Mouse (Mus musculus) forebrain, embryonic 15.5 days (tissue): ENCODE results near the gene Plagl2. TPM values are rescaled to one million over a fixed set of nuclear protein-coding genes. Genes with fewer than 3 reads are reported as not detected.
A peak's percentile ranks its signal among the peaks of the same experiment; 100 is the strongest.

Experiments
- ATAC-seq: fragments of 200-750 bp; cut with Nextera tagmentation; replicated peaks from 2 replicates; pipeline ENCODE4 v1.8.0; 2017; ENCODE audit warnings: mild to moderate bottlenecking, moderate TSS enrichment, moderate library complexity
- H3K27ac ChIP-seq: fragments of 300-500 bp; sonication (generic); replicated peaks from 2 replicates; pipeline ENCODE4 v1.5.1; 2015; ENCODE audit warnings: mild to moderate bottlenecking, inconsistent platforms
- H3K27me3 ChIP-seq: fragments of 300-500 bp; sonication (generic); 2 replicates; pipeline ENCODE4 v1.6.1; 2015; ENCODE audit warnings: inconsistent platforms
- H3K36me3 ChIP-seq: fragments of 300-500 bp; sonication (generic); 2 replicates; pipeline ENCODE4 v1.6.1; 2015; ENCODE audit warnings: mild to moderate bottlenecking, inconsistent platforms
- H3K4me1 ChIP-seq: fragments of 300-500 bp; sonication (generic); 2 replicates; pipeline ENCODE4 v1.6.1; 2015; ENCODE audit warnings: inconsistent platforms
- H3K4me2 ChIP-seq: fragments of 300-500 bp; sonication (generic); replicated peaks from 2 replicates; pipeline ENCODE4 v1.6.1; 2015; ENCODE audit warnings: mild to moderate bottlenecking, inconsistent platforms
- H3K4me3 ChIP-seq: fragments of 300-500 bp; sonication (generic); 2 replicates; pipeline ENCODE4 v1.5.1; 2015; ENCODE audit warnings: mild to moderate bottlenecking, inconsistent platforms
- H3K9ac ChIP-seq: fragments of 300-500 bp; sonication (generic); replicated peaks from 2 replicates; pipeline ENCODE4 v1.6.1; 2015; ENCODE audit warnings: mild to moderate bottlenecking, inconsistent platforms
- H3K9me3 ChIP-seq: fragments of 300-500 bp; sonication (generic); 2 replicates; pipeline ENCODE4 v1.6.1; 2016; ENCODE audit warnings: inconsistent platforms
- WGBS: fragments of 180-500 bp; shearing (Covaris S2); methylation state at CpG from one replicate; pipeline ENCODE4 v1.1.7; 2015; ENCODE audit warnings: mixed read lengths; 5-methylcytosine and 5-hydroxymethylcytosine counted together
- polyA plus RNA-seq: library from polyadenylated mRNA; unstranded; fragments of >200 nt; fragmentation: Nextera tagmentation; extraction: Ambion mirVana; gene quantifications from 2 replicates; pipeline ENCODE4 v1.2.1, GENCODE M21; 2015

The Plagl2 gene
- polyA plus RNA-seq, 1 experiment from 2014 or later: 6.8 TPM

DNA sequence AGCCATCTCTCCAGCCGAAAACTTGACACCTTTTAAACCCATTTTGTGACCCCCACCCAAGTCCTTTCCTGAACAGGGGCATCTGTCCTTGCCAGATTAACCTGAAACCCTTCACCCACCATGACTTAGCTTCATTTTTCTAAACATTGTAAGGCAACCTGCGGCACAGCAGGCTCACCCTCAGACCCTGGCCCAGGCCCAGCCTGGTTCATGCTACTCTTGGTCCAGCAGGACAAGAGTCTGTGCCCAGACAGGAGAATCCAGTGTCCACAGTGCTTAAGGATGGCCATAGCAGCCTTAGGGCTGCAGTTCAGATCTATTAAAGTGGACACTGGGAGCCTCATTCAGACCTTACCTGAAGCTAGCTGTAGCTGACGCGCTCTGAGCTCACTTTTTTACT, 27.9 kb downstream of the Plagl2 start:
- ATAC-seq: no peak
- 85% methylated on average over 4 of the region's 4 CpGs for WGBS

DNA sequence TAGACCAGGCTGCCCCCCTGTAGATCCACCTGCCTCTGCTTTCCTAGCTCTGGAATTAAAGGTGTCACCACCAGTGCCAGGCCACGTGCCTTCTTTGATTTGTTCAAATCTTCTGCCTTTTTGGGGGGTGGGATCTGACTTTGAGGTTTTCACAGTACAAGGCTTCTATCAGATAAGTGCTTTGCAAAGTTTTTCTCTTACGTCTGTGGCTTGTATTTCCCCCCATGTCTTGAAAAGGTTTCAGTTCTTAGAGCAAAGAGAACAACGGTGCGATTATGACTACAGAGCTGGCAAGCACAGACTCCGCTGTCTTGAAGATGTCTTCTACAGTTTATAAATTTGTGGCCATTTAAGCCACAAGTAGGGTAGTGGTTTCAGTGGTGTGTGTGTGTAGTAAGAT, 29.8 kb downstream of the Plagl2 start:
- no peak for ATAC-seq
- WGBS: 92% methylated on average over 5 of the region's 5 CpGs

More for the DNA sequence above, 27.9 kb downstream of the Plagl2 start:
- Histone ChIP-seq H3K9me3 (no peaks in the 10 kb centered on the region), H3K27ac (no peak overlapping the region), H3K4me1 (no peaks in the 10 kb centered on the region), H3K4me3 (no peak overlapping the region), H3K4me2 (no peak overlapping the region), H3K27me3 (no peaks in the 10 kb centered on the region), H3K9ac (no peak overlapping the region), H3K36me3 (peaks cover 15% of the 10 kb centered on the region)

GRCm38 (mm10) chr2:153209286-153209685, 31.9 kb downstream of the Plagl2 start:
- H3K27me3 ChIP-seq: no peaks in the 10 kb centered on the region
- no peaks in the 10 kb centered on the region for H3K9me3 ChIP-seq
- whole genome bisulfite sequencing: 86% methylated on average over 5 of the region's 5 CpGs
- H3K9ac ChIP-seq: no peak overlapping the region
- no peak overlapping the region for H3K4me2 ChIP-seq
- H3K36me3 ChIP-seq: peaks cover 50% of the 10 kb centered on the region
- no peak overlapping the region for H3K4me3 ChIP-seq
- no peak for ATAC-seq
- H3K27ac ChIP-seq: no peak overlapping the region
- H3K4me1 ChIP-seq: no peaks in the 10 kb centered on the region

More for the DNA sequence above, 29.8 kb downstream of the Plagl2 start:
- Histone ChIP-seq H3K4me1 (no peaks in the 10 kb centered on the region), H3K9me3 (no peaks in the 10 kb centered on the region), H3K27ac (no peak overlapping the region), H3K27me3 (no peaks in the 10 kb centered on the region), H3K4me3 (no peak overlapping the region), H3K36me3 (peaks cover 31% of the 10 kb centered on the region), H3K9ac (no peak overlapping the region), H3K4me2 (no peak overlapping the region)

DNA sequence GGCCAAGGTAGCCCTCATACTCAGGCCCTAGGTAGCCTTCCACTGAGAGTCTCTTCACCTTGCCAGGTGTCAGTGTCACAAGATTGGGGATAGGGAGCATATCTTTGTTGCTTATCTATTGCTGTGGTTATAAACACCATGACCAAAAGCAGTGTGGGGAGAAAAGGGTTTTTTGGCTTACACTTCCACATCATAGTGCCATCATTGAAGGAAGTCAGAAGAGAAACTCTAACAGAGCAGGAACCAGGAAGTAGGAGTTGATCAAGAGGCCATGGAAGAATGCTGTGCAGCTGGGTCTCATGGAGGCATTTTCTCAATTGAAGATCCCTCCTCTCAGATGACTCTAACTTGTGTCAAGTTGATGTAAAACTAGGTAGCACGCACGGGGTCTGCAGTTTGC, 33.1 kb downstream of the Plagl2 start:
- Histone ChIP-seq H3K27ac (no peak overlapping the region), H3K4me2 (no peak overlapping the region), H3K27me3 (no peaks in the 10 kb centered on the region), H3K36me3 (peaks cover 51% of the 10 kb centered on the region), H3K9me3 (no peaks in the 10 kb centered on the region), H3K4me3 (no peak overlapping the region), H3K4me1 (no peaks in the 10 kb centered on the region), H3K9ac (no peak overlapping the region)
- 91% methylated on average over 2 of the region's 2 CpGs for WGBS
- ATAC-seq: no peak

DNA sequence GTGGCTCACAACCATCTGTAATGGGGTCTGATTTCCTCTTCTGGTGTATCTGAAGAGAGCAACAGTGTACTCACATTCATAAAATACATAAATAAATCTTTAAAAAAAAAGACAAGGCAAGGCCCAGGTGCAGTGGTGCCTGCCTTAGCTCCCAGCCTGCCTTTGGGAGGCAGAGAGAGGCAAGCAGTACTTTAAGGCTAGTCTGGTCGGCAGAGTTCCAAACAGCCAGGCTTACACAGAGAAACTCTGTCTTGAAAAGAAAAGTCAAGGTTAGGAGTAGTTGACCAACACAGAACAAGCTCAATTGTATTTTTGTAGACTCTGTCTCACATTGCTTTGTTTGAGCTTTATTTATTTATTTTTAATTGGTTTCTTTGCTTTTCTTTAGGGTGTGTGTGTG, 38.5 kb downstream of the Plagl2 start:
- H3K4me2 ChIP-seq: no peak overlapping the region
- H3K27me3 ChIP-seq: no peaks in the 10 kb centered on the region
- no peaks in the 10 kb centered on the region for H3K9me3 ChIP-seq
- no peak overlapping the region for H3K4me3 ChIP-seq
- no peak overlapping the region for H3K27ac ChIP-seq
- peaks cover 71% of the 10 kb centered on the region for H3K36me3 ChIP-seq
- WGBS: 69% methylated on average over 1 of the region's 1 CpGs
- H3K9ac ChIP-seq: no peak overlapping the region
- no peak for ATAC-seq
- no peaks in the 10 kb centered on the region for H3K4me1 ChIP-seq

DNA sequence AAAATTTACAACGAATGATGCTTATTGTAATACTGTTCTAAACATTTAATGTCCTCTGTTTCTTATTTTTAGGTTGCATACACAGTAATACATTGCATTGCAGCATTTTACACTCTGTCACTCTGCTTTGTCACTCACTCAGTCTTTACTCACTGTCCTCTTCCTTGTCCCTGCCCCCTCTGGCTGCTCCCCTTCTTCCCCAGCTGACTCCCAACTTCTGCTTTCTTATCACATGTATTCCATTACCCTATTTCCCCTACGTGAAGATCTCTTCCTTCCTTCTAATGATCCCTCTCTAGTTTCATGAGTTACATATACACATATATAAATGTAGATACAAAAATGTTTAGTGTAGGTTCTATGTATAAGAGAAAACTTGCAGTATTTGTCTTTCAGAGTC, 42.1 kb downstream of the Plagl2 start:
- no peak overlapping the region for H3K4me2 ChIP-seq
- H3K9ac ChIP-seq: no peak overlapping the region
- H3K4me3 ChIP-seq: no peak overlapping the region
- H3K4me1 ChIP-seq: no peaks in the 10 kb centered on the region
- no peaks in the 10 kb centered on the region for H3K27me3 ChIP-seq
- 96% methylated on average over 2 of the region's 2 CpGs for WGBS
- no peak for ATAC-seq
- peaks cover 67% of the 10 kb centered on the region for H3K36me3 ChIP-seq
- H3K9me3 ChIP-seq: no peaks in the 10 kb centered on the region
- no peak overlapping the region for H3K27ac ChIP-seq

- 74% methylated on average over 5 of the region's 5 CpGs for WGBS
- ATAC-seq: no peak
- no peak overlapping the region for H3K9ac ChIP-seq
- no peak overlapping the region for H3K4me2 ChIP-seq
- no peaks in the 10 kb centered on the region for H3K27me3 ChIP-seq
- no peak overlapping the region for H3K4me3 ChIP-seq
- no peak overlapping the region for H3K27ac ChIP-seq
- H3K9me3 ChIP-seq: no peaks in the 10 kb centered on the region
- H3K36me3 ChIP-seq: peaks cover 70% of the 10 kb centered on the region
- H3K4me1 ChIP-seq: no peaks in the 10 kb centered on the region
These were observed 42.7 kb downstream of the Plagl2 start for GRCm38 (mm10) chr2:153198485-153198884.

- H3K27ac ChIP-seq: no peak overlapping the region
- H3K9ac ChIP-seq: no peak overlapping the region
- H3K36me3 ChIP-seq: peaks cover 73% of the 10 kb centered on the region
- no peaks in the 10 kb centered on the region for H3K27me3 ChIP-seq
- H3K4me3 ChIP-seq: no peak overlapping the region
- 96% methylated on average over 3 of the region's 3 CpGs for WGBS
- H3K4me1 ChIP-seq: no peaks in the 10 kb centered on the region
- ATAC-seq: no peak
- H3K9me3 ChIP-seq: no peaks in the 10 kb centered on the region
- H3K4me2 ChIP-seq: no peak overlapping the region
These were observed 47.0 kb downstream of the Plagl2 start for GRCm38 (mm10) chr2:153194255-153194654.

- 71% methylated on average over 2 of the region's 2 CpGs for WGBS
- ATAC-seq: no peak
These were observed 50.0 kb downstream of the Plagl2 start for GRCm38 (mm10) chr2:153191242-153191641.

DNA sequence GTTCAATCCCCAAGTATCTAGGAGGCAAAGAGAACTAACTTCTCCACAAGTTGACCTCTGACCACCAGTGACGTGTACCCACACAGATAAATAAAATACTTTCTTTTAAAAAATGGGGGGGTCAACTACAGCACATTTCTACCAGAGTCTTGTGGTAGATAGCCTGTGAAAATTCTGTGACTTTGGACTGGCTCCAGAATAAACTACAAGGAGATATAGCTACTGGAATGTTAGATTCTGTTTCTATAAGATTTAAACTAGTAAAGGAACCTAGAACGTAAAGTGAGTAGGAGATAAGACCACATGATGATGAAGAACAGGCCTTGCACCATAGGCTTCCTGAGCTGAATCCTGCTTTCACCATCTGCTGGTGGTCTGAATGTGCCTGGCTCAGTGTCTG, 53.4 kb downstream of the Plagl2 start:
- 92% methylated on average over 2 of the region's 2 CpGs for WGBS
- Histone ChIP-seq H3K4me2 (no peak overlapping the region), H3K4me3 (no peak overlapping the region), H3K4me1 (0 out of 2 replicates have a peak, but pooled peaks cover 10% of the 10 kb centered on the region), H3K9me3 (no peaks in the 10 kb centered on the region), H3K27ac (no peak overlapping the region), H3K36me3 (peaks cover 75% of the 10 kb centered on the region), H3K9ac (no peak overlapping the region), H3K27me3 (no peaks in the 10 kb centered on the region)
- no peak for ATAC-seq

More at GRCm38 (mm10) chr2:153191242-153191641, 50.0 kb downstream of the Plagl2 start:
- H3K27ac ChIP-seq: no peak overlapping the region
- H3K4me1 ChIP-seq: 0 out of 2 replicates have a peak, but pooled peaks cover 6% of the 10 kb centered on the region
- H3K36me3 ChIP-seq: peaks cover 77% of the 10 kb centered on the region
- no peak overlapping the region for H3K4me2 ChIP-seq
- no peak overlapping the region for H3K9ac ChIP-seq
- no peaks in the 10 kb centered on the region for H3K27me3 ChIP-seq
- H3K4me3 ChIP-seq: no peak overlapping the region
- H3K9me3 ChIP-seq: no peaks in the 10 kb centered on the region

DNA sequence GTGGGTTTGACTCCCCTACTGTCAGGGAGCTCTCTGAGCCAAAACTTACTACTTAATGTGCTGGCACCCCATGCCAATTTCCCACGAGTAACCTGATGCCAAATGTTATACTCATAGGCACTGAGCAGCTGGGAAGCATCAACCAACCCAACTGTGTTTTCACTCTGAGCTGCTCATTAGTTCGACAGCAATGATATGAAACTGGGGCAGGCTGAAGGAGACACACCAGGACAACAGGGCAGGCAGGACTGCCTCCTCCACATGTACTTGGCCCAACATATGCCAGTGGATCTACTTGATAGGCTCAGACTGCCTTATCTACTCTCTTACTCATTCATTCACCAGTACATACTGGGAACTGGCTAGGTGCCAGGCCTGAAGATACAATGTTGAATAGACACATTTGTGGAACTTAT, 55.0 kb downstream of the Plagl2 start:
- H3K27me3 ChIP-seq: no peaks in the 10 kb centered on the region
- H3K4me2 ChIP-seq: no peak overlapping the region
- H3K9ac ChIP-seq: no peak overlapping the region
- no peaks in the 10 kb centered on the region for H3K9me3 ChIP-seq
- peak; percentile 76 for ATAC-seq
- 0 out of 2 replicates have a peak, but pooled peaks cover 10% of the 10 kb centered on the region for H3K4me1 ChIP-seq
- H3K4me3 ChIP-seq: no peak overlapping the region
- H3K36me3 ChIP-seq: peaks cover 74% of the 10 kb centered on the region
- no peak overlapping the region for H3K27ac ChIP-seq
- WGBS: 49% methylated on average over 2 of the region's 2 CpGs

GRCm38 (mm10) chr2:153179961-153180360, 61.3 kb downstream of the Plagl2 start:
- Histone ChIP-seq H3K9ac (no peak overlapping the region), H3K27ac (no peak overlapping the region), H3K9me3 (no peaks in the 10 kb centered on the region), H3K4me3 (no peak overlapping the region), H3K36me3 (peaks cover 45% of the 10 kb centered on the region), H3K4me1 (no peaks in the 10 kb centered on the region), H3K4me2 (no peak overlapping the region), H3K27me3 (no peaks in the 10 kb centered on the region)
- ATAC-seq: no peak
- WGBS: 92% methylated on average over 3 of the region's 3 CpGs

- H3K9me3 ChIP-seq: no peaks in the 10 kb centered on the region
- H3K4me1 ChIP-seq: no peaks in the 10 kb centered on the region
- no peak overlapping the region for H3K4me3 ChIP-seq
- H3K27me3 ChIP-seq: no peaks in the 10 kb centered on the region
- no peak overlapping the region for H3K9ac ChIP-seq
- WGBS: 86% methylated on average over 10 of the region's 10 CpGs
- no peak overlapping the region for H3K4me2 ChIP-seq
- ATAC-seq: no peak
- H3K36me3 ChIP-seq: peaks cover 39% of the 10 kb centered on the region
- no peak overlapping the region for H3K27ac ChIP-seq
These were observed 61.9 kb downstream of the Plagl2 start for GRCm38 (mm10) chr2:153179126-153179860.
